Mouse (Mus musculus): ENCODE measurements around the gene Rnf168. TPM values are rescaled to one million over a fixed set of nuclear protein-coding genes. Genes with fewer than 3 reads are reported as not detected.
"Not testable (repeated sequence)": the region's sequence is repeated elsewhere in the genome, so short reads cannot be mapped to it uniquely, and the experiment has no call there.

Rnf168 gene
- total and polyA plus RNA-seq, 2 experiments from 2014 or later, result 26.1 to 38.6 TPM

- no peak overlapping the region for H3K9ac ChIP-seq
- TF ChIP-seq CTCF (IDR thresholded peaks at IDR 0.05; ENCODE audit: low read depth), result no peak
- peak overlapping the region; percentile 35 for H3K4me2 ChIP-seq (ENCODE audit: low read depth)
- DNase-seq (no peak), ATAC-seq (no peak)
- 0 out of 2 replicates have a peak, but pooled peaks cover 4% of the 10 kb centered on the region for H3K4me1 ChIP-seq (ENCODE audit: insufficient read depth)
- no peak overlapping the region for H3K27ac ChIP-seq (ENCODE audit: low read depth, low read length)
- peaks cover 14% of the 10 kb centered on the region; the same call in 1 of the 2 replicates for H3K36me3 ChIP-seq (ENCODE audit: insufficient read depth)
- WGBS, result 80% methylated on average over 8 of the region's 8 CpGs
- peak overlapping the region; percentile 11 for H3K4me3 ChIP-seq (ENCODE audit: low read depth, low read length)
- no peaks in the 10 kb centered on the region for H3K9me3 ChIP-seq (ENCODE audit: low read length)
- no peaks in the 10 kb centered on the region for H3K27me3 ChIP-seq (ENCODE audit: insufficient read depth, low read length)
These were observed 3.0 kb downstream of the Rnf168 start for GRCm38 (mm10) chr16:32280211-32280610.

GRCm38 (mm10) chr16:32282608-32283007, 5.3 kb downstream of the Rnf168 start:
- no peaks in the 10 kb centered on the region for H3K9me3 ChIP-seq (ENCODE audit: low read length)
- H3K36me3 ChIP-seq (ENCODE audit: insufficient read depth), result peaks cover 23% of the 10 kb centered on the region
- no peak for ATAC-seq

GRCm38 (mm10) chr16:32291821-32292220, 14.6 kb downstream of the Rnf168 start:
- no peak overlapping the region for H3K4me3 ChIP-seq (ENCODE audit: low read depth, low read length)
- no peak for TF ChIP-seq CTCF (IDR thresholded peaks at IDR 0.05; ENCODE audit: low read depth)
- H3K36me3 ChIP-seq (ENCODE audit: insufficient read depth), result peaks cover 48% of the 10 kb centered on the region
- H3K9ac ChIP-seq, result no peak overlapping the region
- WGBS, result 93% methylated on average over 4 of the region's 4 CpGs
- no peak overlapping the region for H3K4me2 ChIP-seq (ENCODE audit: low read depth)
- H3K27me3 ChIP-seq (ENCODE audit: insufficient read depth, low read length), result no peaks in the 10 kb centered on the region
- H3K27ac ChIP-seq (ENCODE audit: low read depth, low read length), result no peak overlapping the region
- ATAC-seq (no peak), DNase-seq (no peak)
- no peaks in the 10 kb centered on the region for H3K9me3 ChIP-seq (ENCODE audit: low read length)
- H3K4me1 ChIP-seq (ENCODE audit: insufficient read depth), result no peaks in the 10 kb centered on the region

More at GRCm38 (mm10) chr16:32282608-32283007, 5.3 kb downstream of the Rnf168 start:
- no peak for DNase-seq
- no peak overlapping the region for H3K4me2 ChIP-seq (ENCODE audit: low read depth)
- H3K4me1 ChIP-seq (ENCODE audit: insufficient read depth), result 0 out of 2 replicates have a peak, but pooled peaks cover 4% of the 10 kb centered on the region
- H3K27ac ChIP-seq (ENCODE audit: low read depth, low read length), result no peak overlapping the region
- H3K27me3 ChIP-seq (ENCODE audit: insufficient read depth, low read length), result no peaks in the 10 kb centered on the region
- TF ChIP-seq CTCF (IDR thresholded peaks at IDR 0.05; ENCODE audit: low read depth), result no peak
- H3K9ac ChIP-seq, result no peak overlapping the region
- H3K4me3 ChIP-seq (ENCODE audit: low read depth, low read length), result no peak overlapping the region

GRCm38 (mm10) chr16:32299617-32300016, 22.4 kb downstream of the Rnf168 start:
- H3K9ac ChIP-seq; DNase-seq; H3K4me2 ChIP-seq (ENCODE audit: low read depth); H3K4me1 ChIP-seq (ENCODE audit: insufficient read depth); H3K4me3 ChIP-seq (ENCODE audit: low read depth, low read length); H3K9me3 ChIP-seq (ENCODE audit: low read length); H3K27me3 ChIP-seq (ENCODE audit: insufficient read depth, low read length); H3K27ac ChIP-seq (ENCODE audit: low read depth, low read length); ATAC-seq: not testable (repeated sequence)
- 97% methylated on average over 4 of the region's 4 CpGs for WGBS
- peaks cover 38% of the 10 kb centered on the region for H3K36me3 ChIP-seq (ENCODE audit: insufficient read depth)

- Histone ChIP-seq H3K27ac (ENCODE audit: low read depth, low read length) (no peak overlapping the region), H3K9me3 (ENCODE audit: low read length) (no peaks in the 10 kb centered on the region), H3K27me3 (ENCODE audit: insufficient read depth, low read length) (no peaks in the 10 kb centered on the region), H3K4me1 (ENCODE audit: insufficient read depth) (no peaks in the 10 kb centered on the region), H3K4me3 (ENCODE audit: low read depth, low read length) (no peak overlapping the region), H3K36me3 (ENCODE audit: insufficient read depth) (peaks cover 18% of the 10 kb centered on the region), H3K4me2 (ENCODE audit: low read depth) (no peak overlapping the region), H3K9ac (no peak overlapping the region)
- no peak for DNase-seq
- 49% methylated on average over 1 of the region's 1 CpGs for WGBS
- ATAC-seq, result no peak
- TF ChIP-seq CTCF (IDR thresholded peaks at IDR 0.05; ENCODE audit: low read depth), result no peak
These were observed 25.8 kb downstream of the Rnf168 start for GRCm38 (mm10) chr16:32303046-32303445.

- H3K4me1 ChIP-seq (ENCODE audit: insufficient read depth), result no peaks in the 10 kb centered on the region
- H3K9me3 ChIP-seq (ENCODE audit: low read length), result no peaks in the 10 kb centered on the region
- no peak overlapping the region for H3K27ac ChIP-seq (ENCODE audit: low read depth, low read length)
- ATAC-seq (no peak), DNase-seq (no peak)
- no peaks in the 10 kb centered on the region for H3K27me3 ChIP-seq (ENCODE audit: insufficient read depth, low read length)
- no peak overlapping the region for H3K4me2 ChIP-seq (ENCODE audit: low read depth)
- H3K4me3 ChIP-seq (ENCODE audit: low read depth, low read length), result no peak overlapping the region
- no peak for TF ChIP-seq CTCF (IDR thresholded peaks at IDR 0.05; ENCODE audit: low read depth)
- no peak overlapping the region for H3K9ac ChIP-seq
- 97% methylated on average over 7 of the region's 7 CpGs for WGBS
- peaks cover 11% of the 10 kb centered on the region for H3K36me3 ChIP-seq (ENCODE audit: insufficient read depth)
These were observed 26.6 kb downstream of the Rnf168 start for GRCm38 (mm10) chr16:32303886-32304285.

GRCm38 (mm10) chr16:32311970-32312369, 34.7 kb downstream of the Rnf168 start:
- H3K27ac ChIP-seq (ENCODE audit: low read depth, low read length), result no peak overlapping the region
- no peak for ATAC-seq
- no peak overlapping the region for H3K9ac ChIP-seq
- no peak overlapping the region for H3K4me2 ChIP-seq (ENCODE audit: low read depth)
- H3K36me3 ChIP-seq (ENCODE audit: insufficient read depth), result no peaks in the 10 kb centered on the region
- 51% methylated on average over 4 of the region's 4 CpGs for WGBS
- DNase-seq, result no peak
- H3K4me1 ChIP-seq (ENCODE audit: insufficient read depth), result no peaks in the 10 kb centered on the region
- H3K9me3 ChIP-seq (ENCODE audit: low read length), result no peaks in the 10 kb centered on the region
- TF ChIP-seq CTCF (IDR thresholded peaks at IDR 0.05; ENCODE audit: low read depth), result no peak
- no peak overlapping the region for H3K4me3 ChIP-seq (ENCODE audit: low read depth, low read length)
- no peaks in the 10 kb centered on the region for H3K27me3 ChIP-seq (ENCODE audit: insufficient read depth, low read length)

- no peak overlapping the region for H3K4me2 ChIP-seq (ENCODE audit: low read depth)
- no peak overlapping the region for H3K27ac ChIP-seq (ENCODE audit: low read depth, low read length)
- no peak overlapping the region for H3K9ac ChIP-seq
These were observed 35.1 kb downstream of the Rnf168 start for GRCm38 (mm10) chr16:32312386-32312785.

More at GRCm38 (mm10) chr16:32312386-32312785, 35.1 kb downstream of the Rnf168 start:
- Histone ChIP-seq H3K9me3 (ENCODE audit: low read length) (no peaks in the 10 kb centered on the region), H3K4me1 (ENCODE audit: insufficient read depth) (no peaks in the 10 kb centered on the region), H3K4me3 (ENCODE audit: low read depth, low read length) (no peak overlapping the region), H3K27me3 (ENCODE audit: insufficient read depth, low read length) (no peaks in the 10 kb centered on the region), H3K36me3 (ENCODE audit: insufficient read depth) (no peaks in the 10 kb centered on the region)
- ATAC-seq, result no peak
- TF ChIP-seq CTCF (IDR thresholded peaks at IDR 0.05; ENCODE audit: low read depth), result no peak
- WGBS, result 60% methylated on average over 5 of the region's 5 CpGs
- DNase-seq, result no peak

Data from forebrain, postnatal 0 days (tissue).